Mouse (Mus musculus) cortical plate, adult 2 months (tissue): ENCODE data around the gene Lzic. TPM values are rescaled to one million over a fixed set of nuclear protein-coding genes. Genes with fewer than 3 reads are reported as not detected.

Source experiments
- H3K27ac ChIP-seq: fragments of 200-500 bp; 2 replicates; pipeline ENCODE4 v1.5.1; 2012; ENCODE audit warnings: low read length, control low read depth, inconsistent platforms; ENCODE audit not compliant: insufficient read depth
- H3K4me1 ChIP-seq: fragments of 200-500 bp; 2 replicates; pipeline ENCODE4 v1.6.1; 2011; ENCODE audit warnings: low read length; ENCODE audit not compliant: control insufficient read depth, insufficient read depth
- H3K4me3 ChIP-seq: fragments of 200-500 bp; 2 replicates; pipeline ENCODE4 v1.5.1; 2011; ENCODE audit warnings: mild to moderate bottlenecking, low read length, control low read depth; ENCODE audit not compliant: insufficient read depth
- CTCF ChIP-seq: fragments of 200-500 bp; IDR thresholded peaks from 2 replicates; pipeline ENCODE4 v1.5.1; 2011; ENCODE audit warnings: mild to moderate bottlenecking, control low read depth, low read length; ENCODE audit not compliant: insufficient read depth; ENCODE audit errors: extremely low read depth
- POLR2A ChIP-seq: fragments of 200-500 bp; IDR thresholded peaks from 2 replicates; pipeline ENCODE4 v1.6.1; 2011; ENCODE audit warnings: mild to moderate bottlenecking, low read length, control low read depth; ENCODE audit not compliant: insufficient read depth; ENCODE audit errors: extremely low read depth
- polyA plus RNA-seq: library from polyadenylated mRNA; depleted of rRNA; stranded (reverse); fragments of >200 nt; gene quantifications from 2 replicates; pipeline ENCODE4 v1.2.3, GENCODE M21; 2012; rRNA removed

The Lzic gene
- polyA plus RNA-seq, 1 experiment, result 9.2 TPM

DNA sequence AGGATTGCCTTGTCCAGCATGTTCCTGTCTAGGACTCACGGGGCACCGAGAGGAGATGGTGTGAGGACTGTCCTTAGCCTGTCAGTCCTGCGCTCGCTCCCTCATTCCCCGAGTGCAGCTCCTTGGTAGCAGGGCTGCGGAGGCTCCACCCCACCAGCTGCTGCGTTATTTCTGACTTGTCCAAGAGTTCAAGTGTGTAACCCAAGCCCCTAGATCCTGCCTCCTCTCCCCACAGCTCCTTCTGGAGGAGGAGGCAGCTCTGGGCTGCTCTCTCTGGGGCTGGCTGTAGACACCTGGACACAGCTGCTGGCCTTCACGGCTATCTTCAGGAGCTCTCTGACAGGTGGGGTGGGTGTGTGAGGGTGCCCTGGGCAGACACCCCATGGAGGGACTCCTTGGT is 59.9 kb downstream of the Lzic start:
- TF ChIP-seq POLR2A, result no peak
- no peak for TF ChIP-seq CTCF
- Histone ChIP-seq H3K4me3 (no peak overlapping the region), H3K27ac (no peak overlapping the region), H3K4me1 (peaks cover 1% of the 10 kb centered on the region; the same call in 1 of the 2 replicates)

Other genes starting within 250 kb of the Lzic start
- gene Kif1b, start 177.5 kb upstream of the Lzic start, polyA plus RNA-seq, result 229 and 234 TPM in 2 replicates
- 99.9 and 105 TPM in 2 replicates for gene Ube4b, start 58.5 kb upstream of the Lzic start, polyA plus RNA-seq
- gene Rbp7, start 30.3 kb upstream of the Lzic start, polyA plus RNA-seq, result 0.84 TPM in 1 of 2 replicates, not detected in the other
- not detected in 2 replicates for gene Tmem274, start 7.9 kb upstream of the Lzic start, polyA plus RNA-seq
- gene Nmnat1, start within 50 bp of the Lzic start, polyA plus RNA-seq, result 8.5 and 9.0 TPM in 2 replicates
- 35.8 and 38.0 TPM in 2 replicates for gene Ctnnbip1, start 33.0 kb downstream of the Lzic start, polyA plus RNA-seq
- gene Clstn1, start 101.2 kb downstream of the Lzic start, polyA plus RNA-seq, result 406 and 407 TPM in 2 replicates
- 13.2 and 15.7 TPM in 2 replicates for gene Pik3cd, start 217.3 kb downstream of the Lzic start, polyA plus RNA-seq